Mouse (Mus musculus) kidney, postnatal 0 days (tissue): ENCODE measurements around the gene Itpk1. TPM values are rescaled to one million over a fixed set of nuclear protein-coding genes. Genes with fewer than 3 reads are reported as not detected.

Experiments
- ATAC-seq: fragments of 200-750 bp; cut with Nextera tagmentation; replicated peaks from 2 replicates; pipeline ENCODE4 v1.8.0; 2017; ENCODE audit warnings: low read depth, moderate number of reproducible peaks, moderate TSS enrichment, moderate library complexity; ENCODE audit not compliant: low FRiP score
- DNase-seq: peaks from one replicate; pipeline ENCODE4 v3.0.0-alpha.2; 2016; ENCODE audit warnings: low spot score
- H3K27ac ChIP-seq: fragments of 300-500 bp; sonication (generic); 2 replicates; pipeline ENCODE4 v1.5.1; 2014; ENCODE audit warnings: mild to moderate bottlenecking
- H3K27me3 ChIP-seq: fragments of 300-500 bp; sonication (generic); 2 replicates; pipeline ENCODE4 v1.6.1; 2014; ENCODE audit warnings: low read length, mixed read lengths; ENCODE audit not compliant: insufficient read depth
- H3K36me3 ChIP-seq: fragments of 300-500 bp; sonication (generic); 2 replicates; pipeline ENCODE4 v1.6.1; 2014; ENCODE audit warnings: low read length, mixed read lengths; ENCODE audit not compliant: insufficient read depth
- H3K4me1 ChIP-seq: fragments of 300-500 bp; sonication (generic); replicated peaks from 2 replicates; pipeline ENCODE4 v1.6.1; 2014; ENCODE audit warnings: antibody characterized with exemption, low read length, mixed read lengths; ENCODE audit not compliant: insufficient read depth
- H3K4me2 ChIP-seq: fragments of 300-500 bp; sonication (generic); 2 replicates; pipeline ENCODE4 v1.6.1; 2014; ENCODE audit warnings: mild to moderate bottlenecking, low read length, moderate library complexity, mixed read lengths
- H3K4me3 ChIP-seq: fragments of 300-500 bp; sonication (generic); replicated peaks from 2 replicates; pipeline ENCODE4 v1.5.1; 2014; ENCODE audit warnings: low read depth, low read length
- H3K9ac ChIP-seq: fragments of 300-500 bp; sonication (generic); 2 replicates; pipeline ENCODE4 v1.6.1; 2014; ENCODE audit warnings: low read depth, low read length
- H3K9me3 ChIP-seq: fragments of 300-500 bp; sonication (generic); replicated peaks from 2 replicates; pipeline ENCODE4 v1.6.1; 2016; ENCODE audit warnings: low read length, inconsistent platforms, mixed read lengths
- CTCF ChIP-seq: IDR thresholded peaks from 2 replicates; pipeline ENCODE4 v1.5.1; 2016; ENCODE audit warnings: antibody characterized with exemption, low read depth, mild to moderate bottlenecking, moderate library complexity
- WGBS: fragments of 180-500 bp; shearing (Covaris S2); extraction: QIAGEN DNeasy Blood & Tissue Kit; methylation state at CpG from one replicate; pipeline ENCODE4 v1.1.7; 2014; 5-methylcytosine and 5-hydroxymethylcytosine counted together
- polyA plus RNA-seq: library from polyadenylated mRNA; unstranded; fragments of >200 nt; fragmentation: Nextera tagmentation; extraction: Ambion mirVana; gene quantifications from 2 replicates; pipeline ENCODE4 v1.2.1, GENCODE M21; 2015

Gene Itpk1
- polyA plus RNA-seq, 1 experiment from 2014 or later, result 16.1 TPM

DNA sequence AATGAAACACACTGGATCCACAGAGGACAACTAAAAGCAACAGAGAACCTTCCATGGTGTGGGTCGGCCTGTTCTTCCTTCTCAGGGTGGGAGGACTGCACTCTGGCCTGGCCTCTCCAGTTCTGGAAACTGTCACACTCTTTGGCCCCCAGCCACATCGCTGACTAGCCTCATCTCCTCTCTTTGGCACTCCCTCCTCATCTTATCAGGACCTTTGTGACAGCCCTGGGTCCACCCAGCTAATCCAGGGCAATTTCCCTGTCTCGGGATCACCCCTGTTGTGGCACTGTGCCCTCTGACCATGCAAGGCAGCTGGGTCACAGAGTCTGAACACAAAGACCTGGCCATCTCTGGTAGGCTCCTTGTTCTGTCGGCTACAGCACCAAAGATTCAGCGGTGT, 22.6 kb downstream of the Itpk1 start:
- DNase-seq (no peak), ATAC-seq (no peak)
- Histone ChIP-seq H3K4me2 (no peak overlapping the region), H3K9me3 (no peaks in the 10 kb centered on the region), H3K4me1 (peaks cover 27% of the 10 kb centered on the region; the same call in 1 of the 2 replicates), H3K27me3 (no peaks in the 10 kb centered on the region), H3K36me3 (no peaks in the 10 kb centered on the region), H3K9ac (no peak overlapping the region), H3K27ac (no peak overlapping the region), H3K4me3 (no peak overlapping the region)
- TF ChIP-seq CTCF, result no peak
- 66% methylated on average over 5 of the region's 5 CpGs for WGBS

GRCm38 (mm10) chr12:102681590-102681989, 23.1 kb downstream of the Itpk1 start:
- DNase-seq, result no peak
- TF ChIP-seq CTCF, result 0 out of 2 replicates have a peak, but pooled peaks have one; percentile 36
- Histone ChIP-seq H3K36me3 (no peaks in the 10 kb centered on the region), H3K4me3 (no peak overlapping the region), H3K9me3 (no peaks in the 10 kb centered on the region), H3K9ac (no peak overlapping the region), H3K27ac (no peak overlapping the region), H3K27me3 (no peaks in the 10 kb centered on the region), H3K4me2 (no peak overlapping the region), H3K4me1 (peaks cover 26% of the 10 kb centered on the region; the same call in 1 of the 2 replicates)
- no peak for ATAC-seq
- 80% methylated on average over 7 of the region's 7 CpGs for WGBS

- 72% methylated on average over 6 of the region's 6 CpGs for WGBS
These were observed 25.9 kb downstream of the Itpk1 start for GRCm38 (mm10) chr12:102678820-102679219.

DNA sequence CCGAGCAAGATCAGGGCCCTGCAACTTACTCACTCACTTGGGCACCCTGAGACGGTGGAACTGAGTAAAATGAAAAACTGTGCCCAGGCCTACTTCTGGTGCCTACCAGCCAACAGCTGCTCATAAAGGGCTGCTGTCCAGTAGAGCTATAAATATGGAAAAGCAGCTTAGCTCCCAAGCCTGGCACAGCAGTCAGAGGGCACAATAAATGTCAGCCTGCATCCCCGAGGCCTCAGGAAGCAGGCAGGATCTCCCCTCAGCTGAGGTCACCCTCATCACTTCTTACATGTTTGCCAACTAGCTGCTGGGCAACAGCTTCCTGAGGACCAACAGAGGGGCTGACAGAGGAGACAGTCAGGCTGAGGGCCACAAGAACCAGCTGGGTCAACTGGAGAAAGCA, 27.6 kb downstream of the Itpk1 start:
- 80% methylated on average over 3 of the region's 3 CpGs for WGBS
- H3K4me3 ChIP-seq, result no peak overlapping the region

More at GRCm38 (mm10) chr12:102678820-102679219, 25.9 kb downstream of the Itpk1 start:
- DNase-seq (no peak), ATAC-seq (no peak)
- Histone ChIP-seq H3K4me1 (peaks cover 13% of the 10 kb centered on the region; the same call in 1 of the 2 replicates), H3K27me3 (no peaks in the 10 kb centered on the region), H3K4me2 (no peak overlapping the region), H3K4me3 (no peak overlapping the region), H3K9me3 (no peaks in the 10 kb centered on the region), H3K9ac (no peak overlapping the region), H3K27ac (no peak overlapping the region), H3K36me3 (no peaks in the 10 kb centered on the region)
- TF ChIP-seq CTCF, result no peak

GRCm38 (mm10) chr12:102674556-102674955, 30.2 kb downstream of the Itpk1 start:
- H3K27me3 ChIP-seq, result no peaks in the 10 kb centered on the region
- H3K4me3 ChIP-seq, result no peak overlapping the region
- no peaks in the 10 kb centered on the region for H3K36me3 ChIP-seq
- ATAC-seq (no peak), DNase-seq (no peak)
- TF ChIP-seq CTCF, result no peak
- no peak overlapping the region for H3K9ac ChIP-seq
- H3K4me1 ChIP-seq, result peaks cover 13% of the 10 kb centered on the region; the same call in 1 of the 2 replicates
- no peak overlapping the region for H3K27ac ChIP-seq
- WGBS, result 81% methylated on average over 10 of the region's 10 CpGs
- no peak overlapping the region for H3K4me2 ChIP-seq
- no peaks in the 10 kb centered on the region for H3K9me3 ChIP-seq

More for the DNA sequence above, 27.6 kb downstream of the Itpk1 start:
- Histone ChIP-seq H3K9ac (no peak overlapping the region), H3K4me2 (no peak overlapping the region), H3K27ac (no peak overlapping the region), H3K36me3 (no peaks in the 10 kb centered on the region), H3K27me3 (no peaks in the 10 kb centered on the region), H3K4me1 (peaks cover 11% of the 10 kb centered on the region), H3K9me3 (no peaks in the 10 kb centered on the region)
- ATAC-seq, result no peak
- no peak for DNase-seq
- TF ChIP-seq CTCF, result no peak

- 94% methylated on average over 13 of the region's 13 CpGs for WGBS
- DNase-seq (no peak), ATAC-seq (no peak)
- H3K9me3 ChIP-seq, result no peaks in the 10 kb centered on the region
- no peak overlapping the region for H3K4me3 ChIP-seq
- no peak overlapping the region for H3K4me2 ChIP-seq
- H3K36me3 ChIP-seq, result no peaks in the 10 kb centered on the region
- peaks cover 13% of the 10 kb centered on the region; the same call in 1 of the 2 replicates for H3K4me1 ChIP-seq
- no peaks in the 10 kb centered on the region for H3K27me3 ChIP-seq
- no peak overlapping the region for H3K9ac ChIP-seq
- TF ChIP-seq CTCF, result no peak
- H3K27ac ChIP-seq, result no peak overlapping the region
These were observed 30.6 kb downstream of the Itpk1 start for GRCm38 (mm10) chr12:102674123-102674522.
